ENCODE assay signal across 19 mouse cellular contexts in the genomic region with DNA sequence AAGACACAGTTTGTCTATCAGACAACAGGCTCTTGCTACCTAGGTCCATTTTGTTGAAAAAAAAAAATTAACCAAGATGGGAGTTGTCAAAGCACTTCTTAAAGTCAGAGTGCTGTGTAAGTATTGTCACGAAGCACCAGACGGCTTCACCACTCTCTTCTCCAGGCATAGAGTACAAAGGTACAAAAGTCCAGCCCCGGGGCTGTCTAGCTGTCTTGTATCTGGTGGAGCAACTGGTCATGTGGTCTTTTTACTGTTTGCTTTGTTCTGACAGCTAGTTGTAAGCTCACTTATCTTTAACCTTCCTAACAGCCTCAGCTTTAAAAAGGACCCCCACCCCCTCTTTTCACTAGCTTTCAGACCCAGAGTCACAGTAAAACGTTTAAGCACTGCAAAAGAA. TPM values are rescaled to one million over a fixed set of nuclear protein-coding genes. Genes with fewer than 3 reads are reported as not detected.
A peak's percentile ranks its signal among the peaks of the same experiment; 100 is the strongest.
DNase-seq lines count a peak whose midpoint lies in the region; ATAC-seq lines count a peak whose summit lies in the region.
"Had no signal": no experiment of that assay in that cellular context is flagged by ENCODE, and none has a peak within 500 bp of the region (broad histone marks: within the 10 kb centered on the region; RNA-seq: fewer than 3 reads in every experiment).

No protein-coding gene starts in this region.

- 33% methylated on average over 4 of the region's 4 CpGs for WGBS in liver, embryonic 12.5 days (ENCODE audit: insufficient replicate concordance)
- 39% methylated on average over 4 of the region's 4 CpGs for WGBS in liver, embryonic 13.5 days (ENCODE audit: insufficient replicate concordance)

- H3K9ac ChIP-seq in liver, embryonic 12.5 days, result no peak overlapping the region
- H3K9ac ChIP-seq in liver, embryonic 13.5 days, result no peak overlapping the region
- H3K9ac ChIP-seq: embryonic facial prominence, embryonic 13.5 days; heart, embryonic 12.5 days; limb, embryonic 12.5 days; midbrain, embryonic 15.5 days had no signal

- peaks cover 4% of the 10 kb centered on the region; the same call in 1 of the 2 replicates for H3K4me1 ChIP-seq in liver, embryonic 12.5 days
- no peaks in the 10 kb centered on the region; the same call in none of the 2 replicates for H3K4me1 ChIP-seq in liver, embryonic 13.5 days (replicated peaks)

- no peak overlapping the region for H3K4me3 ChIP-seq in liver, embryonic 12.5 days
- H3K4me3 ChIP-seq in liver, embryonic 13.5 days (replicated peaks), result no peak overlapping the region
- H3K4me3 ChIP-seq: embryonic facial prominence, embryonic 13.5 days; heart, embryonic 12.5 days; limb, embryonic 12.5 days; midbrain, embryonic 15.5 days had no signal

- no peaks in the 10 kb centered on the region for H3K9me3 ChIP-seq in liver, embryonic 12.5 days (replicated peaks)
- H3K9me3 ChIP-seq in liver, embryonic 13.5 days (replicated peaks), result no peaks in the 10 kb centered on the region
- H3K9me3 ChIP-seq: embryonic facial prominence, embryonic 13.5 days; heart, embryonic 12.5 days; limb, embryonic 12.5 days; midbrain, embryonic 15.5 days had no signal

- H3K36me3 ChIP-seq in liver, embryonic 12.5 days, result no peaks in the 10 kb centered on the region
- no peaks in the 10 kb centered on the region for H3K36me3 ChIP-seq in liver, embryonic 13.5 days
- H3K36me3 ChIP-seq: embryonic facial prominence, embryonic 13.5 days; heart, embryonic 12.5 days; limb, embryonic 12.5 days; midbrain, embryonic 15.5 days had no signal

- H3K4me2 ChIP-seq in liver, embryonic 12.5 days, result no peak overlapping the region
- no peak overlapping the region for H3K4me2 ChIP-seq in liver, embryonic 13.5 days
- H3K4me2 ChIP-seq: embryonic facial prominence, embryonic 13.5 days; heart, embryonic 12.5 days; limb, embryonic 12.5 days; midbrain, embryonic 15.5 days had no signal

- peak; percentile 12 for DNase-seq in liver
- peak; percentile 41 for DNase-seq in kidney, postnatal 10 days
- DNase-seq in liver, embryonic 13.5 days, result no peak
- no peak for DNase-seq in adrenal gland, adult 18-20 months (ENCODE audit: low spot score in 2 of 2)
- no peak for DNase-seq in c-Kit-positive CD71-positive TER-119-positive erythroid progenitor cells, embryonic 14.5 days (ENCODE audit: low spot score)
- no peak for DNase-seq in adrenal gland, postnatal 14 days
- DNase-seq: adrenal gland, postnatal 36 days; gastrocnemius, postnatal 25 days; heart, postnatal 36 days; retina, postnatal 1 day; thymus, adult 2 months had no signal

- H3K27ac ChIP-seq in liver, embryonic 12.5 days, result no peak overlapping the region
- H3K27ac ChIP-seq in liver, embryonic 13.5 days, result peak overlapping the region; percentile 43; the same call in 1 of the 2 replicates
- H3K27ac ChIP-seq: embryonic facial prominence, embryonic 13.5 days; hindbrain, postnatal 0 days; limb, embryonic 12.5 days; midbrain, embryonic 15.5 days had no signal

- H3K27me3 ChIP-seq in liver, embryonic 12.5 days (replicated peaks), result peaks cover 17% of the 10 kb centered on the region
- H3K27me3 ChIP-seq in liver, embryonic 13.5 days, result peaks cover 16% of the 10 kb centered on the region
- H3K27me3 ChIP-seq: embryonic facial prominence, embryonic 13.5 days; heart, embryonic 12.5 days; midbrain, embryonic 15.5 days; Patski had no signal

- no peak for ATAC-seq in liver, embryonic 12.5 days
- no peak for ATAC-seq in liver, embryonic 13.5 days (ENCODE audit: low read depth)
- ATAC-seq: activated CD4-positive, CD25-positive, alpha-beta regulatory T cell, adult 4 months; hindbrain, postnatal 0 days; midbrain, embryonic 15.5 days; Patski had no signal

RNA-seq across cellular contexts. Expression of gene Ghr, which starts 1.1 kb away (rescaled TPM):
- 24.6 and 24.9 TPM in 2 replicates for polyA plus RNA-seq in liver, embryonic 12.5 days (2016; fragmentation: Nextera tagmentation; extraction: Ambion mirVana)
- polyA plus RNA-seq in liver, embryonic 13.5 days (2015; fragmentation: Nextera tagmentation; extraction: Ambion mirVana), result 13.1 and 17.3 TPM in 2 replicates
- 100 to 1,000 TPM in 1 of 2 experiments, 10 to 100 TPM in 1; 97.1 to 253 TPM for total RNA-seq in adrenal gland, adult 18-20 months (2021)
- 61.6 and 112 TPM in 2 replicates for total RNA-seq in adrenal gland, postnatal 14 days (2021)

Comparison
In these comparisons a context has a peak if more than half of its experiments do, and no peak if none do; other contexts are left out.
1. DNase-seq: peak in liver (single experiment) and kidney, postnatal 10 days (single experiment); none in liver, embryonic 13.5 days (single experiment), adrenal gland, adult 18-20 months (0 of 2), c-Kit-positive CD71-positive TER-119-positive erythroid progenitor cells, embryonic 14.5 days (single experiment) and adrenal gland, postnatal 14 days (single experiment).